Mouse (Mus musculus) CH12.LX (cell line): Measurements from ENCODE around the gene Pin1. TPM values are rescaled to one million over a fixed set of nuclear protein-coding genes. Genes with fewer than 3 reads are reported as not detected.

Experiments
- DNase-seq: peaks from one replicate; pipeline ENCODE4 v3.0.0-alpha.2; 2013; ENCODE audit errors: extremely low read depth
- H3K27ac ChIP-seq: 2 replicates; pipeline ENCODE4 v1.5.1; 2012; ENCODE audit warnings: low read depth, mild to moderate bottlenecking, control low read depth, moderate library complexity; ENCODE audit not compliant: insufficient read depth
- H3K27me3 ChIP-seq: replicated peaks from 2 replicates; pipeline ENCODE3; 2012; ENCODE audit warnings: inconsistent platforms
- H3K36me3 ChIP-seq, 2 experiments: replicated peaks in 1 of 2; 2 replicates each; pipeline versions ENCODE3 to v1.6.1; 2012; ENCODE audit warnings: inconsistent platforms in 1 of 2, low read length in 1 of 2, mild to moderate bottlenecking in 1 of 2, mixed read lengths in 1 of 2, moderate library complexity in 1 of 2; ENCODE audit not compliant: control insufficient read depth in 1 of 2, insufficient read depth in 1 of 2
- H3K4me1 ChIP-seq, 2 experiments: 2 replicates each; pipeline ENCODE4 v1.6.1; 2012; ENCODE audit warnings: inconsistent platforms in 1 of 2, moderate library complexity in 1 of 2; ENCODE audit not compliant: insufficient read depth in 2 of 2, control insufficient read depth in 1 of 2
- H3K4me2 ChIP-seq: 2 replicates; pipeline ENCODE4 v1.6.1; 2012; ENCODE audit warnings: low read depth, mild to moderate bottlenecking, control low read depth; ENCODE audit not compliant: poor library complexity, insufficient read depth, severe bottlenecking
- H3K4me3 ChIP-seq, 3 experiments: fragments of 150-350 bp in 1 of 3; sonication (generic) in 1 of 3; replicated peaks in 1 of 3; 2 replicates each; pipeline versions ENCODE3 to v1.5.1; 2011 to 2012; ENCODE audit warnings: low read depth in 2 of 3, low read length in 2 of 3, mild to moderate bottlenecking in 2 of 3, moderate library complexity in 2 of 3, control low read depth in 1 of 3, improper control_type of control experiment in 1 of 3, inconsistent platforms in 1 of 3, mixed read lengths in 1 of 3; ENCODE audit not compliant: poor library complexity in 1 of 3
- H3K79me2 ChIP-seq: replicated peaks from 2 replicates; pipeline ENCODE4 v1.6.1; 2012; ENCODE audit warnings: mild to moderate bottlenecking, moderate library complexity; ENCODE audit not compliant: control insufficient read depth, poor library complexity, insufficient read depth, severe bottlenecking; ENCODE audit errors: extremely low read depth
- H3K9ac ChIP-seq: 2 replicates; pipeline ENCODE4 v1.6.1; 2012; ENCODE audit warnings: low read depth, mild to moderate bottlenecking, control low read depth, moderate library complexity; ENCODE audit not compliant: insufficient read depth
- H3K9me3 ChIP-seq: replicated peaks from 2 replicates; pipeline ENCODE3; 2012; ENCODE audit warnings: low read length, inconsistent platforms, mixed read lengths
- CHD1 ChIP-seq: IDR thresholded peaks from 2 replicates; pipeline ENCODE4 v1.6.1; 2012; ENCODE audit warnings: low read depth, low read length, improper control_type of control experiment, inconsistent platforms
- CHD2 ChIP-seq: IDR thresholded peaks from 2 replicates; pipeline ENCODE4 v1.6.1; 2011; ENCODE audit warnings: low read length, improper control_type of control experiment
- CTCF ChIP-seq, 2 experiments: IDR thresholded peaks in 1 of 2; conservative IDR thresholded peaks in 1 of 2; 2 replicates each; pipeline ENCODE4 v1.5.1; 2011 to 2012; ENCODE audit warnings: low read depth in 2 of 2, low read length in 2 of 2, improper control_type of control experiment in 1 of 2, inconsistent platforms in 1 of 2, mild to moderate bottlenecking in 1 of 2, moderate library complexity in 1 of 2
- ETS1 ChIP-seq: conservative IDR thresholded peaks from 2 replicates; pipeline ENCODE4 v1.6.1; 2012; ENCODE audit warnings: low read depth, mild to moderate bottlenecking, inconsistent platforms, low read length, improper control_type of control experiment, moderate library complexity
- IRF4 ChIP-seq: IDR thresholded peaks from 2 replicates; pipeline ENCODE4 v1.6.1; 2014; ENCODE audit warnings: low read depth, mild to moderate bottlenecking, inconsistent platforms, low read length, improper control_type of control experiment
- JUN ChIP-seq: IDR thresholded peaks from 2 replicates; pipeline ENCODE4 v1.6.1; 2011; ENCODE audit warnings: low read depth, mild to moderate bottlenecking, low read length, improper control_type of control experiment, moderate library complexity; ENCODE audit not compliant: insufficient read depth
- KAT2A ChIP-seq: IDR thresholded peaks from 2 replicates; pipeline ENCODE4 v1.6.1; 2012; ENCODE audit warnings: low read length, improper control_type of control experiment, inconsistent platforms; ENCODE audit not compliant: insufficient replicate concordance
- MXI1 ChIP-seq: IDR thresholded peaks from 2 replicates; pipeline ENCODE4 v1.6.1; 2011; ENCODE audit warnings: mild to moderate bottlenecking, low read depth, low read length, improper control_type of control experiment
- MYC ChIP-seq: IDR thresholded peaks from 2 replicates; pipeline ENCODE4 v1.6.1; 2011; ENCODE audit warnings: low read depth, mild to moderate bottlenecking, improper control_type of control experiment, low read length
- NELFE ChIP-seq: IDR thresholded peaks from 2 replicates; pipeline ENCODE4 v1.6.1; 2011; ENCODE audit warnings: low read depth, low read length, improper control_type of control experiment
- NRF1 ChIP-seq: IDR thresholded peaks from 2 replicates; pipeline ENCODE4 v1.6.1; 2014; ENCODE audit warnings: low read depth, mild to moderate bottlenecking, inconsistent platforms, low read length, improper control_type of control experiment, moderate library complexity
- PAX5 ChIP-seq: IDR thresholded peaks from 2 replicates; pipeline ENCODE4 v1.6.1; 2012; ENCODE audit warnings: low read length, inconsistent platforms, mixed read lengths
- RCOR1 ChIP-seq: conservative IDR thresholded peaks from 2 replicates; pipeline ENCODE4 v1.6.1; 2012; ENCODE audit warnings: low read depth, mild to moderate bottlenecking, inconsistent platforms, low read length, improper control_type of control experiment
- SMC3 ChIP-seq: IDR thresholded peaks from 2 replicates; pipeline ENCODE4 v1.6.1; 2011; ENCODE audit warnings: low read depth, low read length, improper control_type of control experiment
- TBP ChIP-seq: conservative IDR thresholded peaks from 2 replicates; pipeline ENCODE4 v1.6.1; 2011; ENCODE audit warnings: low read depth, low read length, improper control_type of control experiment
- USF1 ChIP-seq: IDR thresholded peaks from 2 replicates; pipeline ENCODE4 v1.6.1; 2014; ENCODE audit warnings: low read depth, mild to moderate bottlenecking, inconsistent platforms, low read length, improper control_type of control experiment
- ZMIZ1 ChIP-seq: IDR thresholded peaks from 2 replicates; pipeline ENCODE4 v1.6.1; 2012; ENCODE audit warnings: low read depth, mild to moderate bottlenecking, inconsistent platforms, low read length, improper control_type of control experiment
- dilution Hi-C: fragments of 300-500 bp; cut with MboI; formaldehyde crosslinking; loops from 2 replicates; pipeline ENCODE4 v1.14.3; 2020; ENCODE audit warnings: low sequenced_read_pairs; ENCODE audit not compliant: extremely low pct_unique_long_range_greater_than_20kb, extremely low pct_ligation_motif_present
- in situ Hi-C: fragments of 300-500 bp; cut with MboI; formaldehyde crosslinking; loops from 3 replicates; pipeline ENCODE4 v1.14.3; 2019; ENCODE audit warnings: low sequenced_read_pairs, low pct_ligation_motif_present, low pct_unique_long_range_greater_than_20kb, mixed read lengths
- polyA plus RNA-seq: library from polyadenylated mRNA; unstranded; fragments of >175 nt; gene quantifications from 2 replicates; pipeline ENCODE4 v1.2.1, GENCODE M21; 2012; ENCODE audit warnings: low read depth; ENCODE audit not compliant: insufficient read length
- total RNA-seq, 2 experiments: library from RNA; depleted of rRNA; stranded (reverse); fragments of 300-350 nt in 1 of 2; fragments of >200 nt in 1 of 2; gene quantifications; 2 replicates each; pipeline ENCODE4 v1.2.3; 2012 to 2014

Pin1 gene
- total and polyA plus RNA-seq, 3 experiments: 37.0 to 48.6 (median 43.0) TPM

GRCm38 (mm10) chr9:20705420-20705819 is 53.5 kb downstream of the Pin1 start:
- H3K9me3 ChIP-seq: no peaks in the 10 kb centered on the region
- H3K27ac ChIP-seq: no peak overlapping the region
- peaks cover 56% of the 10 kb centered on the region for H3K27me3 ChIP-seq
- no peak overlapping the region for H3K4me3 ChIP-seq
- H3K4me1 ChIP-seq: no peaks in the 10 kb centered on the region
- no peak overlapping the region for H3K9ac ChIP-seq
- in situ Hi-C loops: no loop called here
- DNase-seq: no peak
- no peak overlapping the region for H3K4me2 ChIP-seq
- H3K36me3 ChIP-seq: no peaks in the 10 kb centered on the region
- no peak for TF ChIP-seq USF1
- no peak for TF ChIP-seq SMC3
- no peak for TF ChIP-seq CHD1
- no peak for TF ChIP-seq IRF4
- TF ChIP-seq JUN: no peak
- TF ChIP-seq ZMIZ1: no peak
- no peak for TF ChIP-seq TBP
- TF ChIP-seq ETS1: no peak
- TF ChIP-seq KAT2A: no peak
- TF ChIP-seq NELFE: no peak
- TF ChIP-seq CTCF (conservative IDR thresholded peaks at IDR 0.05 in 1 of 2, IDR thresholded peaks at IDR 0.05 in 1 of 2; ENCODE audit: low read depth in 2 of 2, low read length in 2 of 2): no peak
- TF ChIP-seq CHD2: no peak
- no peaks in the 10 kb centered on the region for H3K79me2 ChIP-seq
- dilution Hi-C loops: no loop called here

- dilution Hi-C loops: no loop called here
- Histone ChIP-seq H3K4me3 (no peak overlapping the region), H3K27me3 (peaks cover 58% of the 10 kb centered on the region), H3K4me2 (no peak overlapping the region), H3K9ac (no peak overlapping the region), H3K36me3 (no peaks in the 10 kb centered on the region), H3K79me2 (no peaks in the 10 kb centered on the region), H3K27ac (no peak overlapping the region), H3K9me3 (no peaks in the 10 kb centered on the region), H3K4me1 (no peaks in the 10 kb centered on the region)
- in situ Hi-C loops: no loop called here
- DNase-seq: no peak
- TF ChIP-seq CTCF (conservative IDR thresholded peaks at IDR 0.05 in 1 of 2, IDR thresholded peaks at IDR 0.05 in 1 of 2; ENCODE audit: low read depth in 2 of 2, low read length in 2 of 2): no peak; a peak in 1 of 4 replicates
- TF ChIP-seq NRF1: no peak
- no peak for TF ChIP-seq PAX5
- no peak for TF ChIP-seq MYC
- no peak for TF ChIP-seq TBP
- TF ChIP-seq NELFE: no peak
- no peak for TF ChIP-seq MXI1
- TF ChIP-seq RCOR1: no peak
Observed at GRCm38 (mm10) chr9:20705981-20706380, 54.1 kb downstream of the Pin1 start.
